ENCODE assay signal across 26 mouse cellular contexts in the genomic region with DNA sequence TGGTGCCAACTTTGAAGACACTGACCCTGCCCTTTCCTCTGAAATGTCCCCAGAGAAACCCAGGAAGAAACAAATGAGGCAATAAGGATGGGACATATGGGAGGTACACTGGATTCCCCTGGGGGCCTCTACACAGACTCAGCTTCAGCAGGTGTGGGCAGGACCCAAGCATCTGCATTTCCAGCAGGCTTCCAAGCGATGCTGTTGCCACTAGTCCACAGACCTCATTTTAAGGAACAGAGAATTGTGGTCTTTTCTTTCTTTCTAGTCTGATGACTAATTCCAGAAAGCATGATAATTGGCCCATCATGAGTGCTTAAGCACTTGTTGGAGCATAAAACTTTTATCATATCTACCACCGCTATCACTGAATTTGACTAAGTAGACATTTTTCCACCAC.
"Had no signal": no experiment of that assay in that cellular context is flagged by ENCODE, and none has a peak within 500 bp of the region (broad histone marks: within the 10 kb centered on the region; RNA-seq: fewer than 3 reads in every experiment).

No protein-coding gene starts in this region.

- H3K4me1 ChIP-seq: embryonic facial prominence, embryonic 15.5 days; forebrain, embryonic 12.5 days; forebrain, embryonic 13.5 days; forebrain, embryonic 15.5 days had no signal

- H3K9ac ChIP-seq: embryonic facial prominence, embryonic 12.5 days; embryonic facial prominence, embryonic 13.5 days; embryonic facial prominence, embryonic 15.5 days; forebrain, embryonic 12.5 days; forebrain, embryonic 13.5 days; forebrain, embryonic 15.5 days; forebrain, postnatal 0 days had no signal

- H3K9me3 ChIP-seq: embryonic facial prominence, embryonic 10.5 days; embryonic facial prominence, embryonic 12.5 days; embryonic facial prominence, embryonic 13.5 days; embryonic facial prominence, embryonic 15.5 days; forebrain, embryonic 10.5 days; forebrain, embryonic 12.5 days; forebrain, embryonic 13.5 days; forebrain, embryonic 15.5 days; heart, embryonic 10.5 days had no signal

- H3K4me2 ChIP-seq: embryonic facial prominence, embryonic 12.5 days; embryonic facial prominence, embryonic 13.5 days; embryonic facial prominence, embryonic 15.5 days; forebrain, embryonic 12.5 days; forebrain, embryonic 13.5 days; forebrain, embryonic 15.5 days; heart, embryonic 11.5 days had no signal

- DNase-seq: cerebellum, adult 9-10 months; cerebellum, adult 9-11 months; cerebellum, postnatal 10 days; cerebellum, postnatal 14 days; cerebellum, postnatal 25 days; cerebellum, postnatal 36 days; embryo, embryonic 11 days; forebrain, postnatal 0 days; gastrocnemius, adult 2 months; gastrocnemius, postnatal 10 days; gastrocnemius, postnatal 14 days; gastrocnemius, postnatal 25 days; gastrocnemius, postnatal 36 days; heart, adult 18-20 months had no signal

- ATAC-seq: forebrain, embryonic 13.5 days; forebrain, embryonic 15.5 days; forebrain, embryonic 16.5 days; forebrain, postnatal 0 days had no signal

- H3K27ac ChIP-seq: embryonic facial prominence, embryonic 10.5 days; embryonic facial prominence, embryonic 12.5 days; embryonic facial prominence, embryonic 13.5 days; embryonic facial prominence, embryonic 15.5 days; forebrain, embryonic 10.5 days; forebrain, embryonic 12.5 days; forebrain, embryonic 13.5 days; forebrain, embryonic 15.5 days; gastrocnemius, adult 2 months; heart, embryonic 10.5 days had no signal

- H3K27me3 ChIP-seq: embryonic facial prominence, embryonic 12.5 days; embryonic facial prominence, embryonic 13.5 days; embryonic facial prominence, embryonic 15.5 days; forebrain, embryonic 12.5 days; forebrain, embryonic 13.5 days; forebrain, embryonic 15.5 days had no signal

- H3K4me3 ChIP-seq: embryonic facial prominence, embryonic 10.5 days; embryonic facial prominence, embryonic 12.5 days; embryonic facial prominence, embryonic 13.5 days; embryonic facial prominence, embryonic 15.5 days; erythroblast, embryonic 14.5 days; forebrain, embryonic 10.5 days; forebrain, embryonic 12.5 days; forebrain, embryonic 13.5 days; forebrain, embryonic 15.5 days; gastrocnemius, adult 2 months; heart, embryonic 10.5 days had no signal

- H3K36me3 ChIP-seq: embryonic facial prominence, embryonic 10.5 days; embryonic facial prominence, embryonic 12.5 days; embryonic facial prominence, embryonic 13.5 days; embryonic facial prominence, embryonic 15.5 days; forebrain, embryonic 10.5 days; forebrain, embryonic 12.5 days; forebrain, embryonic 15.5 days; heart, embryonic 10.5 days had no signal
